Mouse (Mus musculus) heart, postnatal 0 days (tissue): ENCODE results near the gene Fxyd5.

Source experiments
- CTCF ChIP-seq: IDR thresholded peaks from 2 replicates; pipeline ENCODE4 v1.5.1; 2016; ENCODE audit warnings: antibody characterized with exemption, control low read depth, low read depth
- EP300 ChIP-seq: IDR thresholded peaks from 2 replicates; pipeline ENCODE4 v1.6.1; 2016; ENCODE audit warnings: antibody characterized with exemption, low read depth

GRCm38 (mm10) chr7:31053882-31054447 lies 11.7 kb upstream of the Fxyd5 start:
- TF ChIP-seq CTCF (no peak), EP300 (no peak)
